Mouse (Mus musculus) bone marrow, adult 2 months (tissue): ENCODE data around the gene Sf3b3.

Experiments
- CTCF ChIP-seq: fragments of 200-500 bp; IDR thresholded peaks from 2 replicates; pipeline ENCODE4 v1.5.1; 2011; ENCODE audit warnings: low read length, control low read depth; ENCODE audit not compliant: control insufficient read depth, insufficient read depth
- POLR2A ChIP-seq: fragments of 200-500 bp; IDR thresholded peaks from 2 replicates; pipeline ENCODE4 v1.6.1; 2011; ENCODE audit warnings: low read depth, mild to moderate bottlenecking, control low read depth, low read length, borderline replicate concordance; ENCODE audit not compliant: control insufficient read depth

DNA sequence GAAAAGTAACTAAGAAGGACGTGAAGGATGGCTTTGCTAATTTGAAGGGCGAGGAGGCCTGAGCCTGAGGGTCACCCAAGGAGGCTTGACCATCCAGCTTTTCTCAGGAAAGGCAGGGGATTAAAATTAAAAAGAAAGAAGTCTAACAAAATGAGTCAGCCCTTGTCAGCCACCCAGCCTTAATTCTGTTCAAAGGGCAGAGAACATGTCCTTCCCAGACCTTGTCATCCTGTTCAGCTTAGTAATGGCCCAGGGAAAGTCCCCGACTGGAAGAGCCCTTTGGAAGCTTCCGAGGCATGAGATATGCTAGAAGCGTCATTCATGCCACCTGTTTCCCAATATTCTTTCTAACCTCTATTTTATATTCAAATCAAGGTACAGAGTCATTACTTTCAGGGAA is 43.6 kb downstream of the Sf3b3 start:
- TF ChIP-seq CTCF, result no peak
- TF ChIP-seq POLR2A, result no peak
